Mouse (Mus musculus) retina, adult 2 months (tissue): ENCODE results near the gene Tmem120b.
"Not testable (repeated sequence)": the region's sequence is repeated elsewhere in the genome, so short reads cannot be mapped to it uniquely, and the experiment has no call there.

Source experiments
- DNase-seq: peaks from one replicate; pipeline ENCODE4 v3.0.0-alpha.2; 2012; ENCODE audit warnings: low read depth, low spot score

Tmem120b gene

GRCm38 (mm10) chr5:123051736-123052135 is 16.5 kb upstream of the Tmem120b start:
- no peak for DNase-seq

DNA sequence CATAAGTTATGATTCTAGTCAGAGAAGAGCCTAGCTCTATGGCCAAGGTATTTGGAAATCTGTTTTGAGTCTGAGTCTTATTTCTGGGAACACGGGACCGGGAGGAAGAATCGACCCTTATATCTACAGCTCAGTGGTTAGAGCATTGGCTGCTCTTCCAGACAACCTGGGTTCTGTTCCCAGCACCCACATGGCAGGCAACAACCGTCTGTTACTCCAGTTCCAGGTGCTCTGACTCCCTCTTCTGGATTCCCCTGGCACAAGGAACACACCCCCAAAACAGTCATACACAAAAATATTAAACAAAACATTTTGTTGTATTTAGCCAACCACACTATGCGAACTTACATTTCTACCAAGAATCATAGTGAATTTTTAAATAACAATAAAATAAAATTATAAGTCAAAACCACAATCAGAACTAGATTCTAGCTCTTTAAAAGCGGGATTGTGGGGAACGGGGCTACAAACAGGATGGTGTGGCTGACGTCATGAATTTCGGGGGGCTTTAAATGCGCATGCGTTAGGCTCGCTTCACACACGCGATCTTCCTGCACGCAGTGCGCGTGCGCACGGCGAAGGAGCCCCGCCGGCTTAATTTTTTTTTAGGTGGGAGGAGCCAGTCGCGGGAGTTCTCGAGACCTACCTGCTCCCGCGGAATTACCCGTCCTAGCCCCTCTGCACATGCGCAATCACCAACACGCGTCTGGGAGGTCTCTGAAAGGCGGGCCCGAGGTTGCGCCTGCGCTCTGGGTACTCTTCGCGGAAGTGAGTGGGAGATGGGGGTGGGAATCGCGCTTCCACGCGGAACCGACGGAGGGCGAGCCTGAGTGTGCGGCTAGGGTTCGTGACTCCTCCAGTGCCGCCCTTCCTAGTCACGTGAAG is 10.6 kb upstream of the Tmem120b start:
- DNase-seq = peak; percentile 99

- DNase-seq = no peak
Measured at GRCm38 (mm10) chr5:123058251-123059102, 9.7 kb upstream of the Tmem120b start.

- DNase-seq = no peak
Measured at GRCm38 (mm10) chr5:123059757-123060520, 8.3 kb upstream of the Tmem120b start.

DNA sequence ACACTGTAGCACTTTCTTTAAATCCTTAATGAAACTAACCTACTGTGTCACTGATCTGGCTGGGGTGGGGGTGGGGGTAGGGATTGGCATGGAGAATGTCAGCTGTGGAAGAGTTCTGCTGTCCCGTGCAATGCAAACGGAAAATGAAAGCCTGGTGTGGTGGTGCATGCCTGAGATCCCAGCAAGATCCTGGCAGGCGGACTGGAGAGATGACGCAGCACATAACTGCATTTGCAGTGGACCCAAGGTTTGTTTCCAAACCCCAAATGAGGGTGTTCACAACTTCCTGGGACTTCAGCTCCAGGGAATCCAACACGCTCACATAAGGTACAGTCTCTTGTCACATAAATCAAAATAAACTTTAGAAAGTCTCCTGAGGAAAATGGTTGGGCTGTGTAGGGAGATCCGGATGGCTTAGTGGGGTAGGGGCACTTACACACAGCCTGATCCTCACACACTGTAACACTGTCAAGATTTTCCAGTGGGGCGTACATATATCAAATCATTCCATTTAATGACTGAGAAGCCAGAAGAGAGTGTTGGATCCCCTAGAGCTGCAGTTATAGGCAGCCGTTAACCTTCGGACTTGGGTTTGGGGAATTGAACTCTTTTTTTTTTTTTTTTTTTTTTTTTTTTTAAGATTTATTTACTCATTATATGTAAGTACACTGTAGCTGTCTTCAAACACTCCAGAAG is 7.4 kb upstream of the Tmem120b start:
- DNase-seq = no peak

DNA sequence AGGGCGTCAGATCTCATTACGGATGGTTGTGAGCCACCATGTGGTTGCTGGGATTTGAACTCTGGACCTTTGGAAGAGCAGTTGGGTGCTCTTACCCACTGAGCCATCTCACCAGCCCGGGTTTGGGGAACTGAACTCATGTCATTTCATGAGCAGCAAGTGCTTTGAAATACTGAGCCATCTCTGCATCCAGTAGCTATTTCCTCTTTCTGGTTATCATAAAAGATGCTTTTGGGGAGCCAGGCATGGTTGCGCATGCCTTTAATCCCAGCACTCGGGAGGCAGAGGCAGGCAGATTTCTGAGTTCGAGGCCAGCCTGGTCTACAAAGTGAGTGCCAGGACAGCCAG is 6.8 kb upstream of the Tmem120b start:
- not testable (repeated sequence) for DNase-seq

- no peak for DNase-seq
Measured at GRCm38 (mm10) chr5:123063141-123063540, 5.1 kb upstream of the Tmem120b start.

- DNase-seq = no peak
Measured at GRCm38 (mm10) chr5:123064207-123064606, 4.0 kb upstream of the Tmem120b start.

DNA sequence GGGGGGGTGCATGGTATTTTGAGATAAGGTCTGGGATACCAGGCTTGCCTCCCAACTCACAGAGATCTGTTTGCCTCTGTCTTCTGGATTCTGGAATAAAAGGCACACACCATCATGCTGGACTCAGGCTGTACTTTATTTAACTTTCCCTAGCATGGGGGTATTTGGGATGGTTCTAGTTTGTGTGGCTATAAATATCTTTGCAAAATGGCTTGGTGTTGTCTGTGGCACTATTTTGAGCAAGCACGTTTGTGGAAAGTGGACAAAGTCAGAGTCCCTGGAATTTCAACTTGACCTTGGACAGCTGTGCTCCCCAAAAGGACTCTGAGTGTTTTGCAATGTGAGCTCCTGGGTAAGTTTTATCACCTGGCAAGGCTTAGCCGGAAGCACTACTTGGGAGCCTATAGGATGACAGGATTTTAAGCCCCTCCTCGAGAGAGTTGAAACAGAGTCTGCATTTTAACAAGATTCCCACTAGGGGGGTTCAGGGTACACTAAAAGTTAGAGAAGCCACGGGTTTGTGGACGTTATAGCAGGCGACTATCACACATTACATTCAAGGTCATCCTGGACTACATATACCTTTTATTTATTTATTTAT is 720 bp upstream of the Tmem120b start:
- DNase-seq = no peak

GRCm38 (mm10) chr5:123068714-123069113 is 499 bp downstream of the Tmem120b start:
- DNase-seq = no peak

- DNase-seq = peak; percentile 87
Measured at GRCm38 (mm10) chr5:123075576-123076418, 7.6 kb downstream of the Tmem120b start.

DNA sequence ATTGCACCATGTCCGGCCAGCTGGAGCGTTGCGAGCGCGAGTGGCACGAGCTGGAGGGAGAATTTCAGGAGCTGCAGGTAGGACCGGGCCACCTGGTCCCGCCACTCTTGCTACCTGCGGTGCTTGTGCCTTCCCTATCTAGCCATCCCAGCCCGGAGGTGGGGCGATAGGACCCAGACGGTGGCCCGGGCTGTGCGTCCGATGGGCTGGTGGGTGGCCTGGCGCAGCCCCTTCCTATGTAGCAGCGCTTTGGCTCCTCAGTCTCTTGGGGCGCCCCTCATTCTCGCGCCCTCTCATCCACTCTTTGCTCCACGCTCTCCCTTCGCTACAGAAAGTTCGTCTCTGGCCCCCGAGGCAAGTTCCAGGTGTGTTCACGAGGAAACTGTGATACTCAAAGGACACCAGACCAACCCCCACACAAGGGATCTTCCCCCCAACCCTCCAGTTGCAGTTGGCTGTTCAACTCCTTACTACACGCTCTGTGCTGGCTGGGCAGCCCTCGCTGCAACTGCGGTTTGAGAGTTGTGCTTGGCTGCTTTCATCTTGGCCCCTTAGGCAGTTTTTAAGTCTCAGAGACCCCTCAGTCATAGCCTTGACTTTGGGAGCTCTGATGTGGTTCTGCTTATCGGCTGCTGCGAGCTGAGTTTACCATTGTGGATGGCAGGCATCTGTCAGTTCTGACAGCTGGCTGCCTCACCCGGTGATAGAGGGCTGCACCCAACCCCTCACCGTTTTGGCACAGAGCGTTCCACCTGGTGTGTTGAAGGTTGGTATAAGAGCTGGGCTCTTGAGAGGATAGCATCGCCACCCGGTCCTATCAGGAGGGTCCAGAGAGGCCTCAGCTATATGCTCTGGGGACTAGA is 8.4 kb downstream of the Tmem120b start:
- DNase-seq = no peak

DNA sequence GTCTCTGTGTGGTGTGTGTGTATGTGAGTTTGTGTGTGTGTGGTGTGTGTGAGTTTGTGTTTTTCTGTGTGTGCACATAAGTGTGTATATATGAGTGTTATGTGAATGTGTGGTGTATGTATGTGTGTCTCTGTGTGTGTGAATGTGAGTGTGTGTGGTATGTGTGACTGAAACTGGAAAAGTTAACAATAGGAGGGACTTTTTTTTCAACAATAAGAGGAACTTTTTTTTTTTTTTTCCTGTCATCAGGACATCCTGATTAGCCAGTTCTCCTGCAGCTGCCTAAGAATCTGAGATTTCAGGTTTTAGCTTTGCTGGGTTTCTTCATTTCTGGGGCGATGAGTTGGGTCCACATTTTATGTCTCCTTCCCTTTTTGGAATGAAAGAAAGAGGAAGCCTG is 11.4 kb downstream of the Tmem120b start:
- no peak for DNase-seq

DNA sequence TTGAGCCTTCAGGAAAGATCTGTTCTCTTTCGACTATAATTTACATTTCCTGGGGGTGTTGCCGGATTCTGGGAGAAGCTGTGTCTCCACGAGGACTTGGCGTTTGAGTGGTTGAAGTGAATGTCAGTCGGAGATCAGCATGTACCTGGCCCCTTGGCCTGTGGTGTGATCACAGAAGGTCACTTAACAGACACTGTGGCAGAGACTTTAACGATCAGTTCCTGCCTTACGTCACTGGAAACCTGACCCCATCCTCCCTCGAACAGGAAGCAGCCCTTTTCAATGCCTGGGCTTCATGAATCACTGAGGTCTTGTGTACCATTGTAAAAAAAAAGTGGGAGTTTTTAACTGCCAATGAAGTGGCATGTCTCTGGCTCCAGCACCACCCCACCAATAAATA is 11.8 kb downstream of the Tmem120b start:
- DNase-seq = no peak

GRCm38 (mm10) chr5:123080510-123080909 is 12.3 kb downstream of the Tmem120b start:
- DNase-seq = no peak

DNA sequence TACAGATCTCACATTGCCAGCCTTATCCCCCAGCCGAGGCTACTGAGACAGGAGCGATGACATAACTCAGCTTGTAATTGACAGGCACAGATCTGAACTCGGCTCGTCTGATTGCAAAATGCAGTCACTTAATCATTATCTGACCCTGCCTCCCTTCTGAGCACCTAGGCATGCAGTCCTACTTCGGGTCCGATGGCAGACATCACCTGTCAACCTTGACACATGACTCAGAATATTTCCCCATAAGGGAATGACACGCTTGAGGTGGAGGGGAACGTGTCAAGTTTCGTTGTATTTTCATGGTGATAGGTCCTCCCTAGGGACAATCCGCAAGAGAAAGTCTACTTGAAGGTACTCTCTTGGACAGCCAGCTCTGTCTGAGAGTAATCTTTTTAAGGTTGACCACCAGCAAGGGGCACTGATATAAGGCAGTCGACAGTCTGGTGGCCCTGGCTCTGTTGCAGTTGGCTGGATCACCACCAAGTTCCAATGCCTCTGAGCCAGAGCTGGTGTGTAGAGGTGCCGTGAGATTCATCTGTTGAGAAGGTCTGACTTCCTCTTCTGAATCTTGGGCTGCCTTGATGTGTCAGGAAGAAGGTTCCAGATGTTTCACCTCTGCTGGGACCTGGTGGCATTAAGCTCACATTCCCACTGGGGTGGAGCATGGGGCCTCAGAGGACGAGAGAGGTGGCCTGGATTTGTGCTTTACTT is 15.3 kb downstream of the Tmem120b start:
- no peak for DNase-seq

DNA sequence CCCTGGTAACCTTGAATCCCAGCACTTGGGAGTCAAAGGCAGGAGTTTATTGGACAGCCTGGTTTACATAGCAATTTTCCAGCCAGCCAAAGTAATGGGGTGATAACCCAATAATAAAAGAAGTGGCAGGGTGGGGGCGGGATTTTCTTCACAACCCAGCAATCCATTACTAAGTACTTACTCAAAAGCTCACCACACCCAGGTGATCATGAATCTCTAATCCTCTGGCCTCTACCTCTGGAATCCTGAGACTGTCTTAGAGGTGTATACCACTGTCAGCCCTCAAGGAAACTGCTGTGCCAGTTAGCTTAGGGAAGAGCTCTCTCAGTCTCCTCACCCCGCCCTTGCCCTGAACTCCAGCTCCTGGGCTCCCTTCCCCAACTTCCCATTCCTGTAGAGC is 18.3 kb downstream of the Tmem120b start:
- no peak for DNase-seq

GRCm38 (mm10) chr5:123088784-123089183 is 20.6 kb downstream of the Tmem120b start:
- DNase-seq = no peak
